Mouse (Mus musculus): ENCODE results near the gene Egr4. TPM values are rescaled to one million over a fixed set of nuclear protein-coding genes. Genes with fewer than 3 reads are reported as not detected.

Gene Egr4
- polyA plus RNA-seq, 1 experiment: 8.3 TPM

DNA sequence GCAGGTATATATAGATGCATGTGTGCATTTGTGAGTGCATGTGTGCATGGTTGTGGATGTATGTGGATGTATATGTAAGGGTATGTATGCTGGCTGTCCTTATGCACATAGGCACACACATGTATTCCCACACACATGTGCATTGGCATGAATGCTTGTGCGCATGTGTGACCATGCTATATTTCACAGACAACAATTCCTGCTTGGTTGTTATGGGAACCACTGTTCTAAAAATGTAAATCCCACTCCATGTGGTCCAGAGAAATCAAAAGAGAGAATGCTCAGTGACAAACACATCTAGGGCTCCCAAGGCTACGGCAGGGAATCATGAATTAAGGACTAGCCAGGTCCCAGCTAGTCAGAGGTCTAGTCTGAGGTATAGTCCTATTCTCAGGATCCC is 8.5 kb downstream of the Egr4 start:
- peaks cover 13% of the 10 kb centered on the region; the same call in 1 of the 2 replicates for H3K4me1 ChIP-seq (ENCODE audit: control insufficient read depth, insufficient read depth, low read length)
- DNase-seq: no peak
- H3K4me3 ChIP-seq (replicated peaks; ENCODE audit: insufficient read depth, low read depth, low read length): no peak overlapping the region
- WGBS: 79% methylated on average over 2 of the region's 2 CpGs
- TF ChIP-seq CTCF (IDR thresholded peaks at IDR 0.05; ENCODE audit: borderline replicate concordance, insufficient read depth, low read depth, low read length): no peak
- TF ChIP-seq POLR2A (IDR thresholded peaks at IDR 0.05; ENCODE audit: borderline replicate concordance, insufficient read depth, low read length): no peak
- H3K27ac ChIP-seq (ENCODE audit: insufficient read depth, low read length): no peak overlapping the region
- H3K27me3 ChIP-seq (ENCODE audit: control insufficient read depth, insufficient read depth, low read length): no peaks in the 10 kb centered on the region

DNA sequence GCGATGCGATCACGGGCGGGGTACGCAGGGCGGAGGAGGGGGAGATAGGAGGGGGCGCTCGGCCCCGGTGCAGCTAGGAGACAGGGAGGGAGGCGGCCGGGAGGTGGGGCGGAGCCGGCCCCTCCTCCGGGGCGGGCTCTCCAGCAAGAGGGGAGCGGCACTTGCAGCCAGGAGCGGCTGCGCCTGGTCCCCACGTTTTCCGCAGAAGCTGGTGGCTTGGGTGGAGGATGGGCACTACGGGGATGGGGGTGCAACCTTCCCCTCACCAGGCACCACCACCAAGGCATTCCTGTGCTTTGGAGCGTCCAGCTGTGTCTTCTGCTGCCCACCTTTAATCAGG is 10.5 kb downstream of the Egr4 start, which contains the start of gene Fbxo41:
Gene Fbxo41, minus strand, starts transcription at position 84 of the 340 bp plus-strand sequence.
- H3K27ac ChIP-seq (ENCODE audit: insufficient read depth, low read length): peak within 1 kb of the TSS; percentile 61
- H3K27me3 ChIP-seq (ENCODE audit: control insufficient read depth, insufficient read depth, low read length): no peaks in the 10 kb centered on the region
- WGBS: under 1% methylated on average over 17 of the region's 22 CpGs
- peaks cover 13% of the 10 kb centered on the region; the same call in 1 of the 2 replicates for H3K4me1 ChIP-seq (ENCODE audit: control insufficient read depth, insufficient read depth, low read length)
- DNase-seq: peak; percentile 79
- H3K4me3 ChIP-seq (replicated peaks; ENCODE audit: insufficient read depth, low read depth, low read length): peak within 1 kb of the TSS; percentile 90
- TF ChIP-seq POLR2A (IDR thresholded peaks at IDR 0.05; ENCODE audit: borderline replicate concordance, insufficient read depth, low read length) (peak; percentile 26; the same call in 1 of the 2 replicates), CTCF (IDR thresholded peaks at IDR 0.05; ENCODE audit: borderline replicate concordance, insufficient read depth, low read depth, low read length) (no peak)

DNA sequence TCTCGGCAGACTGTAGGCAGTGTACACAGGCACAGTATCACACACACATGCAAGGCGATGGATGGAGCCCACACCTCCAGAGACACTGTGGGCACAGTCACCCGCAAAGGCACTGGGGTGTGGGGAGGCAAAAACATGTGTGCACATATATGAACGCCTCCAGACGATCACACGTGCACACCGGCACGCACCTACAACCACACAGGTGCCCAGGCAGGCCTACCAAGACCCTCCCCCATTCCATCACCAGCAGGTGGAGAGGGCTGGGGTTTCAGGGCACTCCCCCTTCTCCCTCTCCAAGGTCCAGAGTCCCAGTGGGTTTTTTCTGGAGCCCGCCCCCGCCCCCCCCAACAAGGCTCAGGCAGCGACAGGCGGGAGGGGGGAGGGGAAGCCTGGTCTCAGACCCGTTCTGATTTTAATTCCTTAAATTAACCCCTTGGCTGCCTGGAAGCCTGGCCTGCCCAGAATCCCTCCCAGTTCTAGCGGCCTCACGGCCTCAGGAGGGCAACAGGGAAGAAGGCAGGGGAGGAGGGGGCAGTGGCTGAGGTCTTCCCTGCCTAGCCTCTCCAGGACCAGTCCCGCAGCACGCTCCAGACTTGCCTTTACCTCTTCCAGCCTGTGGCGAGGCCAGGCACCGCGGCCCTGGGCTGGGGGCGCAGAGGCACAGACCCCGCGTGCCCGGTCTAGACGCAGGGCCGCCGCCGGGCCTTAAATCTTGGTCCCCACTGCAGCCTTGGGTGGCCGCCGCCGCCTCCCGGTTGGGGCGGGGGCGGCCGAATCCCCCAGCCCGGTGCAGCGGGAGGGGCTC is 11.1 kb downstream of the Egr4 start:
- WGBS: 1% methylated on average over 29 of the region's 37 CpGs
- Histone ChIP-seq H3K4me3 (replicated peaks; ENCODE audit: insufficient read depth, low read depth, low read length) (peak overlapping the region; percentile 90), H3K27ac (ENCODE audit: insufficient read depth, low read length) (peak overlapping the region; percentile 57), H3K27me3 (ENCODE audit: control insufficient read depth, insufficient read depth, low read length) (no peaks in the 10 kb centered on the region), H3K4me1 (ENCODE audit: control insufficient read depth, insufficient read depth, low read length) (peaks cover 13% of the 10 kb centered on the region; the same call in 1 of the 2 replicates)
- TF ChIP-seq CTCF (IDR thresholded peaks at IDR 0.05; ENCODE audit: borderline replicate concordance, insufficient read depth, low read depth, low read length) (no peak), POLR2A (IDR thresholded peaks at IDR 0.05; ENCODE audit: borderline replicate concordance, insufficient read depth, low read length) (no peak)
- DNase-seq: peak; percentile 43 to 53

DNA sequence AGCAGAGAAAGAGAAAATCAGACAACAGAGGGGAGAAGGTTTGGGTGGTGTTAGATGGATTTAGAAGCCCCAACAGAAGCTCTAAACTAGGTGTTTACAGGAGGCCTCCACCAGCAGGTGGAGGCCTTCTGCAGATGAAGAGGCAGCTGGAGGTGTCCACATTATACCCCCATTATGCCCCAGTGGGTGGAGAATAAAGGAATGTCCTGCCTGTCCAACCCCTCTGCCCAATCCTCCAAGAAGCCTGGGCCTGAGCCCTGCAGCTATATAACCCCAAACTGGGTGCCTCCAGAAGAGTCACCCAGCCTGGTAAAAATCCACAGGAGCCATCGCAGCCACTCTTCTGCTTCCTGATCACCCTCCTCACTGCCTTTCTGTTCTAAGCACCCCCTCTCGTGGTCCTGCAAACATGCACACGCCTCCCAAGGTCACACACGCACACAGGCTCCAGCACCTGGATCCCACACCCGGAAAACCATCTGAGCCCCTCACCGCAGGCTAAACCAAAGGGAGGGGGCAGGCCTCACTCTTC is 11.8 kb downstream of the Egr4 start:
- TF ChIP-seq POLR2A (IDR thresholded peaks at IDR 0.05; ENCODE audit: borderline replicate concordance, insufficient read depth, low read length): no peak
- peak; percentile 45; the same call in 1 of the 2 replicates for TF ChIP-seq CTCF (IDR thresholded peaks at IDR 0.05; ENCODE audit: borderline replicate concordance, insufficient read depth, low read depth, low read length)
- Histone ChIP-seq H3K4me3 (replicated peaks; ENCODE audit: insufficient read depth, low read depth, low read length) (peak overlapping the region; percentile 90), H3K4me1 (ENCODE audit: control insufficient read depth, insufficient read depth, low read length) (peaks cover 13% of the 10 kb centered on the region; the same call in 1 of the 2 replicates), H3K27ac (ENCODE audit: insufficient read depth, low read length) (peak overlapping the region; percentile 47), H3K27me3 (ENCODE audit: control insufficient read depth, insufficient read depth, low read length) (no peaks in the 10 kb centered on the region)
- DNase-seq: peak; percentile 54
- 2% methylated on average over 6 of the region's 6 CpGs for WGBS

DNA sequence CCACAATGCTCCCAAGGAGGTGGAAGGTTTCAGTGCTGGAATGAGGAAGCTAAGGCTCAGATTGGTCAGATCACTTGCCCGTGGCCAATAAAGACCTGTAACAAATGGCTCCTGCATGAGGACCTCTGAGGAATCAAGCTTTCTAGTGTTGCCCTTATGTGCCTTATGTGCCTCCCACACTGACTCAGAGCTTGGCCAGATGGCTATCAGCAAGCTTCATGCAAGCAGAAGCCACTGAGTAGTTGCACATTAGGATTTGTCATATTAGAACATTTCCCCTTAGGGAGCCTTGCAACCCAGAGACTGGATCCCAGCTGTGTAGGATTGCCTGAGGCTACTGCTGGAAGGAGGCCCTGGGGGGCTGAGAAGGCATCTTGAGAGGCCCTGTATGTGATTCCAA is 13.0 kb downstream of the Egr4 start:
- peak; percentile 38 to 55 for DNase-seq
- Histone ChIP-seq H3K27ac (ENCODE audit: insufficient read depth, low read length) (peak overlapping the region; percentile 37), H3K4me1 (ENCODE audit: control insufficient read depth, insufficient read depth, low read length) (peaks cover 13% of the 10 kb centered on the region; the same call in 1 of the 2 replicates), H3K4me3 (replicated peaks; ENCODE audit: insufficient read depth, low read depth, low read length) (no peak overlapping the region), H3K27me3 (ENCODE audit: control insufficient read depth, insufficient read depth, low read length) (no peaks in the 10 kb centered on the region)
- 6% methylated on average over 1 of the region's 1 CpGs for WGBS
- no peak for TF ChIP-seq CTCF (IDR thresholded peaks at IDR 0.05; ENCODE audit: borderline replicate concordance, insufficient read depth, low read depth, low read length)
- TF ChIP-seq POLR2A (IDR thresholded peaks at IDR 0.05; ENCODE audit: borderline replicate concordance, insufficient read depth, low read length): no peak

DNA sequence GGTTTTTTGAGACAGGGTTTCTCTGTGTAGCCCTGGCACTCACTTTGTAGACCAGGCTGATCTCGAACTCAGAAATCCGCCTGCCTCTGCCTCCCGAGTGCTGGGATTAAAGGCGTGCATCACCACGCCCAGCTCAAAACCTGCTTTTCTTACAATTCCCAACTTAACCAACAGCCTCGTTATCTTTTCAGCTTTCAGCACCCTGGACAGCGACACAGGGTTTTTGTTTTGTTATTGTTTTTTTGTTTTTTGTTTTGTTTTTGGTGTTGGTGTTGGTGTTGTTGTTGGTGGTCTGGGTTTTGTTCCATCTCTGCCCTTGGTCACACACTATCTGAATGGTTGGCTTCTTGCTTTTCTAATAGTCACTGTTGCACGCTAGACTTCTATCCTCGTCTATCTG is 15.2 kb downstream of the Egr4 start:
- TF ChIP-seq POLR2A (IDR thresholded peaks at IDR 0.05; ENCODE audit: borderline replicate concordance, insufficient read depth, low read length) (no peak), CTCF (IDR thresholded peaks at IDR 0.05; ENCODE audit: borderline replicate concordance, insufficient read depth, low read depth, low read length) (no peak)
- WGBS: 83% methylated on average over 9 of the region's 9 CpGs
- H3K27me3 ChIP-seq (ENCODE audit: control insufficient read depth, insufficient read depth, low read length): no peaks in the 10 kb centered on the region
- H3K4me1 ChIP-seq (ENCODE audit: control insufficient read depth, insufficient read depth, low read length): peaks cover 12% of the 10 kb centered on the region; the same call in 1 of the 2 replicates
- DNase-seq: no peak
- H3K27ac ChIP-seq (ENCODE audit: insufficient read depth, low read length): no peak overlapping the region
- H3K4me3 ChIP-seq (replicated peaks; ENCODE audit: insufficient read depth, low read depth, low read length): no peak overlapping the region

DNA sequence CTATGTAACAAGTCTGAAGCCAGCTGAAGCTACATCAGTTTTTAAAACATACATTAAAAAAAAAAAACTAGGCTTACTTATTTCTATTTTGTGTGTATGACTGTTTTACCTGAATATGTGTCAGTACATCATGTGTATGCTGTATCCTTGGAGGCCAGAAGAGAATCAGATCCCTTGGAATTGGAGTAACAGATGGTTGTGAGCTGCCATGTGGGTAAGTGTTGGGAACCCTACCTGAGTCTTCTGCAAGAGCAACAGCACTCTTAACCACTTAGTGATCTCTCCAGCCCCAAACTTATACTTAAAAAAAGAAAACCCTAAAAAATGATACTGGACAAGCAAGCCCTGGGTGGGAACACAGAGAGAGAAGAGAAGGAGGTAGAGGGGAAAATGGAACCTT is 16.4 kb downstream of the Egr4 start:
- H3K4me3 ChIP-seq (replicated peaks; ENCODE audit: insufficient read depth, low read depth, low read length): no peak overlapping the region
- DNase-seq: peak in 1 of 2 experiments; percentile 51
- H3K4me1 ChIP-seq (ENCODE audit: control insufficient read depth, insufficient read depth, low read length): peaks cover 10% of the 10 kb centered on the region; the same call in 1 of the 2 replicates
- no peaks in the 10 kb centered on the region for H3K27me3 ChIP-seq (ENCODE audit: control insufficient read depth, insufficient read depth, low read length)
- no peak overlapping the region for H3K27ac ChIP-seq (ENCODE audit: insufficient read depth, low read length)
- no peak for TF ChIP-seq CTCF (IDR thresholded peaks at IDR 0.05; ENCODE audit: borderline replicate concordance, insufficient read depth, low read depth, low read length)
- no peak for TF ChIP-seq POLR2A (IDR thresholded peaks at IDR 0.05; ENCODE audit: borderline replicate concordance, insufficient read depth, low read length)
